Mouse (Mus musculus): ENCODE measurements around the gene Tmem206. TPM values are rescaled to one million over a fixed set of nuclear protein-coding genes. Genes with fewer than 3 reads are reported as not detected.

Gene Tmem206
- polyA plus RNA-seq, 1 experiment from 2014 or later, result 22.1 TPM

- no peak overlapping the region for H3K9ac ChIP-seq (replicated peaks; ENCODE audit: low read depth, low read length)
- H3K4me3 ChIP-seq (ENCODE audit: low read depth, low read length), result no peak overlapping the region
- no peaks in the 10 kb centered on the region for H3K9me3 ChIP-seq (ENCODE audit: control insufficient read depth, low read depth, low read length)
- H3K36me3 ChIP-seq (ENCODE audit: control insufficient read depth, insufficient read depth, low read length), result no peaks in the 10 kb centered on the region
- H3K27me3 ChIP-seq (ENCODE audit: control insufficient read depth, insufficient read depth, low read length), result no peaks in the 10 kb centered on the region
- no peak overlapping the region for H3K4me2 ChIP-seq (replicated peaks; ENCODE audit: low read depth, low read length)
- WGBS, result 29% methylated on average over 8 of the region's 8 CpGs
- no peak for ATAC-seq (ENCODE audit: insufficient number of reproducible peaks, insufficient read depth, low FRiP score, low read depth)
- H3K4me1 ChIP-seq (ENCODE audit: control insufficient read depth, insufficient read depth, low read length), result no peaks in the 10 kb centered on the region
- H3K27ac ChIP-seq (ENCODE audit: low read length), result no peak overlapping the region
Measured at GRCm38 (mm10) chr1:191288762-191289161, 37.0 kb upstream of the Tmem206 start.

GRCm38 (mm10) chr1:191292348-191292747, 33.4 kb upstream of the Tmem206 start:
- H3K4me1 ChIP-seq (ENCODE audit: control insufficient read depth, insufficient read depth, low read length), result no peaks in the 10 kb centered on the region
- H3K4me2 ChIP-seq (replicated peaks; ENCODE audit: low read depth, low read length), result no peak overlapping the region
- H3K27me3 ChIP-seq (ENCODE audit: control insufficient read depth, insufficient read depth, low read length), result no peaks in the 10 kb centered on the region
- 76% methylated on average over 5 of the region's 5 CpGs for WGBS
- H3K27ac ChIP-seq (ENCODE audit: low read length), result no peak overlapping the region
- no peak overlapping the region for H3K4me3 ChIP-seq (ENCODE audit: low read depth, low read length)
- no peak for ATAC-seq (ENCODE audit: insufficient number of reproducible peaks, insufficient read depth, low FRiP score, low read depth)
- no peaks in the 10 kb centered on the region for H3K9me3 ChIP-seq (ENCODE audit: control insufficient read depth, low read depth, low read length)
- H3K36me3 ChIP-seq (ENCODE audit: control insufficient read depth, insufficient read depth, low read length), result no peaks in the 10 kb centered on the region
- no peak overlapping the region for H3K9ac ChIP-seq (replicated peaks; ENCODE audit: low read depth, low read length)

GRCm38 (mm10) chr1:191293051-191293450, 32.7 kb upstream of the Tmem206 start:
- H3K4me1 ChIP-seq (ENCODE audit: control insufficient read depth, insufficient read depth, low read length), result no peaks in the 10 kb centered on the region
- H3K27me3 ChIP-seq (ENCODE audit: control insufficient read depth, insufficient read depth, low read length), result no peaks in the 10 kb centered on the region
- H3K27ac ChIP-seq (ENCODE audit: low read length), result no peak overlapping the region
- H3K9ac ChIP-seq (replicated peaks; ENCODE audit: low read depth, low read length), result no peak overlapping the region
- WGBS, result 83% methylated on average over 2 of the region's 2 CpGs
- H3K36me3 ChIP-seq (ENCODE audit: control insufficient read depth, insufficient read depth, low read length), result no peaks in the 10 kb centered on the region
- H3K4me3 ChIP-seq (ENCODE audit: low read depth, low read length), result no peak overlapping the region
- no peak overlapping the region for H3K4me2 ChIP-seq (replicated peaks; ENCODE audit: low read depth, low read length)
- no peak for ATAC-seq (ENCODE audit: insufficient number of reproducible peaks, insufficient read depth, low FRiP score, low read depth)
- no peaks in the 10 kb centered on the region for H3K9me3 ChIP-seq (ENCODE audit: control insufficient read depth, low read depth, low read length)

- no peaks in the 10 kb centered on the region for H3K4me1 ChIP-seq (ENCODE audit: control insufficient read depth, insufficient read depth, low read length)
- no peak overlapping the region for H3K4me2 ChIP-seq (replicated peaks; ENCODE audit: low read depth, low read length)
- WGBS, result 36% methylated on average over 9 of the region's 9 CpGs
- H3K4me3 ChIP-seq (ENCODE audit: low read depth, low read length), result no peak overlapping the region
- H3K9ac ChIP-seq (replicated peaks; ENCODE audit: low read depth, low read length), result no peak overlapping the region
- H3K27ac ChIP-seq (ENCODE audit: low read length), result peak overlapping the region; percentile 39; the same call in 1 of the 2 replicates
- no peak for ATAC-seq (ENCODE audit: insufficient number of reproducible peaks, insufficient read depth, low FRiP score, low read depth)
- H3K9me3 ChIP-seq (ENCODE audit: control insufficient read depth, low read depth, low read length), result no peaks in the 10 kb centered on the region
- H3K36me3 ChIP-seq (ENCODE audit: control insufficient read depth, insufficient read depth, low read length), result no peaks in the 10 kb centered on the region
- no peaks in the 10 kb centered on the region for H3K27me3 ChIP-seq (ENCODE audit: control insufficient read depth, insufficient read depth, low read length)
Measured at GRCm38 (mm10) chr1:191293996-191294795, 31.5 kb upstream of the Tmem206 start.

- WGBS, result 17% methylated on average over 3 of the region's 3 CpGs
- no peaks in the 10 kb centered on the region for H3K4me1 ChIP-seq (ENCODE audit: control insufficient read depth, insufficient read depth, low read length)
- no peak overlapping the region for H3K4me2 ChIP-seq (replicated peaks; ENCODE audit: low read depth, low read length)
- no peaks in the 10 kb centered on the region for H3K27me3 ChIP-seq (ENCODE audit: control insufficient read depth, insufficient read depth, low read length)
- H3K9ac ChIP-seq (replicated peaks; ENCODE audit: low read depth, low read length), result no peak overlapping the region
- no peak overlapping the region for H3K4me3 ChIP-seq (ENCODE audit: low read depth, low read length)
- H3K9me3 ChIP-seq (ENCODE audit: control insufficient read depth, low read depth, low read length), result no peaks in the 10 kb centered on the region
- ATAC-seq (ENCODE audit: insufficient number of reproducible peaks, insufficient read depth, low FRiP score, low read depth), result no peak
- no peaks in the 10 kb centered on the region for H3K36me3 ChIP-seq (ENCODE audit: control insufficient read depth, insufficient read depth, low read length)
- H3K27ac ChIP-seq (ENCODE audit: low read length), result no peak overlapping the region
Measured at GRCm38 (mm10) chr1:191295784-191296183, 29.9 kb upstream of the Tmem206 start.

GRCm38 (mm10) chr1:191296445-191296844, 29.3 kb upstream of the Tmem206 start:
- no peak overlapping the region for H3K4me3 ChIP-seq (ENCODE audit: low read depth, low read length)
- WGBS, result 52% methylated on average over 5 of the region's 5 CpGs
- H3K4me2 ChIP-seq (replicated peaks; ENCODE audit: low read depth, low read length), result no peak overlapping the region
- no peaks in the 10 kb centered on the region for H3K9me3 ChIP-seq (ENCODE audit: control insufficient read depth, low read depth, low read length)
- no peaks in the 10 kb centered on the region for H3K27me3 ChIP-seq (ENCODE audit: control insufficient read depth, insufficient read depth, low read length)
- no peak for ATAC-seq (ENCODE audit: insufficient number of reproducible peaks, insufficient read depth, low FRiP score, low read depth)
- H3K9ac ChIP-seq (replicated peaks; ENCODE audit: low read depth, low read length), result no peak overlapping the region
- H3K36me3 ChIP-seq (ENCODE audit: control insufficient read depth, insufficient read depth, low read length), result no peaks in the 10 kb centered on the region
- H3K27ac ChIP-seq (ENCODE audit: low read length), result no peak overlapping the region
- no peaks in the 10 kb centered on the region for H3K4me1 ChIP-seq (ENCODE audit: control insufficient read depth, insufficient read depth, low read length)

GRCm38 (mm10) chr1:191298304-191298703, 27.4 kb upstream of the Tmem206 start:
- WGBS, result 86% methylated on average over 4 of the region's 4 CpGs
- Histone ChIP-seq H3K4me1 (ENCODE audit: control insufficient read depth, insufficient read depth, low read length) (no peaks in the 10 kb centered on the region), H3K4me2 (replicated peaks; ENCODE audit: low read depth, low read length) (no peak overlapping the region), H3K27me3 (ENCODE audit: control insufficient read depth, insufficient read depth, low read length) (no peaks in the 10 kb centered on the region), H3K27ac (ENCODE audit: low read length) (no peak overlapping the region), H3K4me3 (ENCODE audit: low read depth, low read length) (no peak overlapping the region), H3K9me3 (ENCODE audit: control insufficient read depth, low read depth, low read length) (no peaks in the 10 kb centered on the region), H3K9ac (replicated peaks; ENCODE audit: low read depth, low read length) (no peak overlapping the region), H3K36me3 (ENCODE audit: control insufficient read depth, insufficient read depth, low read length) (no peaks in the 10 kb centered on the region)
- ATAC-seq (ENCODE audit: insufficient number of reproducible peaks, insufficient read depth, low FRiP score, low read depth), result no peak

GRCm38 (mm10) chr1:191299215-191299942, 26.3 kb upstream of the Tmem206 start:
- no peak for ATAC-seq (ENCODE audit: insufficient number of reproducible peaks, insufficient read depth, low FRiP score, low read depth)
- H3K27me3 ChIP-seq (ENCODE audit: control insufficient read depth, insufficient read depth, low read length), result no peaks in the 10 kb centered on the region
- no peak overlapping the region for H3K4me3 ChIP-seq (ENCODE audit: low read depth, low read length)
- H3K4me2 ChIP-seq (replicated peaks; ENCODE audit: low read depth, low read length), result no peak overlapping the region
- 49% methylated on average over 11 of the region's 11 CpGs for WGBS
- no peak overlapping the region for H3K9ac ChIP-seq (replicated peaks; ENCODE audit: low read depth, low read length)
- H3K4me1 ChIP-seq (ENCODE audit: control insufficient read depth, insufficient read depth, low read length), result no peaks in the 10 kb centered on the region
- no peaks in the 10 kb centered on the region for H3K9me3 ChIP-seq (ENCODE audit: control insufficient read depth, low read depth, low read length)
- H3K36me3 ChIP-seq (ENCODE audit: control insufficient read depth, insufficient read depth, low read length), result no peaks in the 10 kb centered on the region
- no peak overlapping the region for H3K27ac ChIP-seq (ENCODE audit: low read length)
